Mouse (Mus musculus) embryonic fibroblast, embryonic 13.5 days (primary cell): ENCODE data around the gene Ezr.
"Not testable (repeated sequence)": the region's sequence is repeated elsewhere in the genome, so short reads cannot be mapped to it uniquely, and the experiment has no call there.

Experiments used
- CTCF ChIP-seq: IDR thresholded peaks from 2 replicates; pipeline ENCODE4 v1.5.1; 2011; ENCODE audit warnings: mild to moderate bottlenecking, control low read depth, low read length, moderate library complexity, borderline replicate concordance; ENCODE audit not compliant: insufficient read depth
- POLR2A ChIP-seq: IDR thresholded peaks from 2 replicates; pipeline ENCODE4 v1.6.1; 2011; ENCODE audit warnings: low read depth, mild to moderate bottlenecking, control low read depth, low read length, moderate library complexity

DNA sequence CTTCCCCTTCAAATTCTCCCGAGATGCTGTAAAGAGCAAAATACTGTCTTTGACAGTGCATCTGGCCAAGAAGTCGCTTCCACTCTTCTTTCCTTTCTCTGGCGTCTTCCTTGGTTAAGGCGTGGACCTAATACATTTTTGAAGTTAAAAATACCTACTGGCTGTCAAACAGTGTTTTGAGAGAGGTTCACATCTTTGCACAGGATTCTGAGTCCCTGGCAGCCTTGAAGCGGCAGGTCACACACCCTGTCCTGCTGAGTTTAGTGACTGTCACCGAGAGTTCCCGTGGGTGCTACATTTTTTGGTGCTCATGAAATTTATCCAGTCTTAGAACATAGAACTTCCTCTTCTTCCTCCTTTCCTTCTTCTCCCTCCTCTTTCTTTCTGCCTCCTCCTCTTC is 82.5 kb downstream of the Ezr start:
- not testable (repeated sequence) for TF ChIP-seq CTCF, POLR2A
